Mouse (Mus musculus) embryonic facial prominence, embryonic 14.5 days (tissue): ENCODE results near the gene Hlf. TPM values are rescaled to one million over a fixed set of nuclear protein-coding genes. Genes with fewer than 3 reads are reported as not detected.

Experiments
- ATAC-seq: fragments of 200-750 bp; cut with Nextera tagmentation; 2 replicates; pipeline ENCODE4 v1.8.0; 2017; ENCODE audit warnings: low read depth, moderate number of reproducible peaks, moderate TSS enrichment
- DNase-seq: peaks from one replicate; pipeline ENCODE4 v3.0.0-alpha.2; 2015; ENCODE audit warnings: low spot score
- H3K27ac ChIP-seq: fragments of 300-500 bp; sonication (generic); replicated peaks from 2 replicates; pipeline ENCODE4 v1.5.1; 2014; ENCODE audit warnings: low read depth, mild to moderate bottlenecking, low read length, moderate library complexity
- H3K27me3 ChIP-seq: fragments of 300-500 bp; sonication (generic); replicated peaks from 2 replicates; pipeline ENCODE4 v1.6.1; 2014; ENCODE audit warnings: low read length; ENCODE audit not compliant: control insufficient read depth, insufficient read depth
- H3K36me3 ChIP-seq: fragments of 300-500 bp; sonication (generic); 2 replicates; pipeline ENCODE4 v1.6.1; 2014; ENCODE audit warnings: low read length, mixed read lengths; ENCODE audit not compliant: control insufficient read depth, insufficient read depth
- H3K4me1 ChIP-seq: fragments of 300-500 bp; sonication (generic); 2 replicates; pipeline ENCODE4 v1.6.1; 2014; ENCODE audit warnings: antibody characterized with exemption, low read length; ENCODE audit not compliant: control insufficient read depth, insufficient read depth
- H3K4me2 ChIP-seq: fragments of 300-500 bp; sonication (generic); 2 replicates; pipeline ENCODE4 v1.6.1; 2014; ENCODE audit warnings: low read depth, mild to moderate bottlenecking, low read length, moderate library complexity, mixed read lengths
- H3K4me3 ChIP-seq: fragments of 300-500 bp; sonication (generic); 2 replicates; pipeline ENCODE4 v1.5.1; 2014; ENCODE audit warnings: low read depth, mild to moderate bottlenecking, low read length
- H3K9ac ChIP-seq: fragments of 300-500 bp; sonication (generic); 2 replicates; pipeline ENCODE4 v1.6.1; 2014; ENCODE audit warnings: low read depth, mild to moderate bottlenecking, low read length, moderate library complexity, mixed read lengths
- H3K9me3 ChIP-seq: fragments of 300-500 bp; sonication (generic); 2 replicates; pipeline ENCODE4 v1.6.1; 2016; ENCODE audit warnings: low read length; ENCODE audit not compliant: control insufficient read depth
- WGBS: fragments of 180-500 bp; shearing (Covaris S2); extraction: QIAGEN DNeasy Blood & Tissue Kit; methylation state at CpG from one replicate; pipeline ENCODE4 v1.1.7; 2014; 5-methylcytosine and 5-hydroxymethylcytosine counted together
- polyA plus RNA-seq: library from polyadenylated mRNA; unstranded; fragments of >200 nt; fragmentation: Nextera tagmentation; extraction: Ambion mirVana; gene quantifications from 2 replicates; pipeline ENCODE4 v1.2.1, GENCODE M21; 2014

Hlf gene
- polyA plus RNA-seq, 1 experiment from 2014 or later = 5.1 TPM

DNA sequence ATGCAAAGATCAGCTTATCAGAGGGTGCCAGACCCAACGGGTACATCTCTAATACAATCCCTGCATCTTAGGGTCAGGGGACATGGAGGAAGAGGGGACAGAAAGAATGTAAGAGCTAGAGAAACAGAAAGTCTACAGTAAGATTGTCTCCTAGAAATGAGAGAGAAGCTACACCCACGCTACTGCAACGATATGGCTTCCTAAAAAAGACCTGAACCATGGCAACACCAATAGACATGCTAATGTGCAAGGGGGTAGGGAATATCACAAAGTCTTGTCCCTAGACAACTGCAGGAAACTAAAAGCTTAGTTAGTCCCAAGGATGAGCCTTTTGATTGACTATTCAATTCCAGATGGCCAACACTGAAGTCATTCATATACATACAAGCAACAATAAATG, 76.1 kb downstream of the Hlf start:
- no peak overlapping the region for H3K4me2 ChIP-seq
- ATAC-seq (no peak), DNase-seq (no peak)
- no peaks in the 10 kb centered on the region for H3K9me3 ChIP-seq
- H3K4me3 ChIP-seq = no peak overlapping the region
- H3K4me1 ChIP-seq = no peaks in the 10 kb centered on the region
- no peak overlapping the region for H3K27ac ChIP-seq
- H3K36me3 ChIP-seq = no peaks in the 10 kb centered on the region
- 82% methylated on average over 3 of the region's 3 CpGs for WGBS
- H3K9ac ChIP-seq = no peak overlapping the region
- H3K27me3 ChIP-seq = no peaks in the 10 kb centered on the region

DNA sequence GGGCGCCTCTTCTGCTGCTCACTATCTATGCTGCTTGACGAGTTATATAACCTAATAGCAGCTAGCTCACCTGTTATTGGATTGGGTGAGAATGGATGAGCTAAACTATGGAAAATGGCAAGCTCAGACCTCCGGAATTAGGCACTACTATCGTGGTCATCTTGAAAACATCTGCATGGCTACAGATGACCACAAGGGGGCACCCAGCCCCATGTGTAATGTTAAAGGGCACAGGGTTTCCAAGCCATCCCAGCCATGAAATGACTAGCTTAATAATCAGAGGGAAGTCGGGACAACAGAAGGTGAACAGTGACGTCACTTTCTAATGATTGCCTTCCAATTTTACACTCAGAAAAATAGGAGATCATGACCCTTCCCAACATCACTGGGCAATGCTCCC, 83.7 kb downstream of the Hlf start:
- DNase-seq (peak; percentile 61), ATAC-seq (no peak)
- 62% methylated on average over 6 of the region's 6 CpGs for WGBS
- Histone ChIP-seq H3K27ac (no peak overlapping the region), H3K4me2 (no peak overlapping the region), H3K4me3 (no peak overlapping the region), H3K9me3 (no peaks in the 10 kb centered on the region), H3K9ac (no peak overlapping the region), H3K27me3 (no peaks in the 10 kb centered on the region), H3K36me3 (no peaks in the 10 kb centered on the region), H3K4me1 (no peaks in the 10 kb centered on the region)

DNA sequence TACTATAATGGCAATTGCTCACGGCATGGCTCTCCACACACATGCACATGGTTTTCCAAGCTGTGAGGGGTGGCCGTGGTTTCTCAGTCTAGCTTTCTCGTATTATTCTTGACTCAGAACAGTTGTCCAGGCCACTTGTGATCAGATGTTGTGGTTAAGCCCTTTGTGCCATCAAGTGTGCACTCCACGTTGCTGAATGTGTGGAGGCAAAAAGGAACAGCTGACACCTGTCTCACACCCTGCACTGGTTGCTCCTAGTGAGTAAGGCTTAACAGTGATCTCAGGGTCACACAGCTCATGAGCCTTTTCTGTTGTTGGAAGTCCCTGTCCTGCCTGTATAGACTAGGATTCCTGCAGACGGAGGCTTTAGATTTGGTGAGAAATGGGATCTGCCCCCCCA, 84.6 kb downstream of the Hlf start:
- Histone ChIP-seq H3K27me3 (no peaks in the 10 kb centered on the region), H3K36me3 (no peaks in the 10 kb centered on the region), H3K4me1 (no peaks in the 10 kb centered on the region), H3K4me2 (no peak overlapping the region), H3K9me3 (no peaks in the 10 kb centered on the region), H3K4me3 (no peak overlapping the region), H3K27ac (no peak overlapping the region), H3K9ac (no peak overlapping the region)
- DNase-seq = no peak
- WGBS = 78% methylated on average over 5 of the region's 5 CpGs
- ATAC-seq = peak; percentile 26; the same call in 1 of the 2 replicates

- Histone ChIP-seq H3K27me3 (no peaks in the 10 kb centered on the region), H3K36me3 (no peaks in the 10 kb centered on the region), H3K4me1 (no peaks in the 10 kb centered on the region), H3K4me2 (no peak overlapping the region), H3K9ac (no peak overlapping the region), H3K27ac (no peak overlapping the region), H3K4me3 (no peak overlapping the region), H3K9me3 (no peaks in the 10 kb centered on the region)
- 88% methylated on average over 2 of the region's 2 CpGs for WGBS
- DNase-seq (no peak), ATAC-seq (no peak)
Observed at GRCm38 (mm10) chr11:90294622-90295021, 96.1 kb downstream of the Hlf start.

DNA sequence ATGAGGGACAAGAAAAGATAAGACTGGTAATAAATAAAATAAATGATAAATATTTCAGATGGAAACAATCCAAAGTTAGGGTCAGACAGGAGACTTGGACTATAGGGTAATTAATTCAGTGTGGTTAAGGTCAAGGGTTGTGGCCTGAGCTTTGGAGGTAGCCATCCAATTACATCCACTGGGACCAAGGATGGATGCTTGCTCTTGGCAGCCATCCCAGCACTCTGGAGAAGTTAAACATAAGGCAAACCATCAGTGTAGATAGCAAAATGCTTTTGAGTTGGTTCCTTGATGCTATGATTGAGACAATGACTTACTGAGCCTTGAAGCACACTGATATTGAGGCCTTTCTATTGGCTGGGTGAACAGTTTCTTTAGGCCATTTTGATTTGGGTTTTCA, 97.9 kb downstream of the Hlf start:
- Histone ChIP-seq H3K4me1 (no peaks in the 10 kb centered on the region), H3K27me3 (no peaks in the 10 kb centered on the region), H3K4me3 (no peak overlapping the region), H3K4me2 (no peak overlapping the region), H3K27ac (no peak overlapping the region), H3K9me3 (no peaks in the 10 kb centered on the region), H3K36me3 (no peaks in the 10 kb centered on the region), H3K9ac (no peak overlapping the region)
- no peak for ATAC-seq
- DNase-seq = no peak

- Histone ChIP-seq H3K4me1 (no peaks in the 10 kb centered on the region), H3K27me3 (no peaks in the 10 kb centered on the region), H3K4me2 (no peak overlapping the region), H3K27ac (no peak overlapping the region), H3K4me3 (no peak overlapping the region), H3K36me3 (no peaks in the 10 kb centered on the region), H3K9me3 (no peaks in the 10 kb centered on the region), H3K9ac (no peak overlapping the region)
- WGBS = 29% methylated on average over 4 of the region's 4 CpGs
- ATAC-seq (no peak; the same call in 1 of the 2 replicates), DNase-seq (peak; percentile 75)
Observed at GRCm38 (mm10) chr11:90291156-90291555, 99.5 kb downstream of the Hlf start.

DNA sequence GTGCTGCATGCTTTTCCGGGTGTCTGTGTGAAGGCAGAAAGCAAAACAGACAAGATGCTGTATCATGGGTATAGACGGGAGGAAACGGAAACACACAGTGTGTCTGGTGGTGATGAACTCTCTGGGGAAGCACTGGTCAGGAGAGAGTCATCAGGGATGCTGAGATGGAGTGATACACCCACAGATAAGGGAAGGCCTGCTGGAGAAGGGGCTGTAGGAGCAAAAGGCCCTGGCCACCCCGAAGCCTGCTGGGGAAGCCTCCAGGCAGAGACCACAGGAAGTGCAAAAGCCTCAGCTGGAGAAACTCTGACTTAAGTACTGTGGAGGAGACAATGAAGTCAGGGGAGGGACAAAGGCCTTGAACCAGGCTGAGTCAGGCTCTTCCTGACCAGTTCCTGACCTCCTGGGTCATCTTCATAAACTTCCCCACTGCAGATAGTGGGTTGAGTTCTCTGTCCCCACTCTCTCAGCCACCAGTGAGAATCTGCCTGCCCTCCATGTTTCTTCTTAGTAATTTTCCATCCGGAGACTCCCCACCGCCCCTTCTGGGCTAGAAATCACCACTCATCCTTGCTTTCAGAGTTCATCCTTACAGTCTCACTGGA, 104.0 kb downstream of the Hlf start:
- Histone ChIP-seq H3K4me3 (no peak overlapping the region), H3K27ac (no peak overlapping the region), H3K4me2 (no peak overlapping the region), H3K36me3 (no peaks in the 10 kb centered on the region), H3K9ac (no peak overlapping the region), H3K27me3 (no peaks in the 10 kb centered on the region), H3K4me1 (no peaks in the 10 kb centered on the region), H3K9me3 (no peaks in the 10 kb centered on the region)
- DNase-seq (no peak), ATAC-seq (no peak)
- 80% methylated on average over 6 of the region's 6 CpGs for WGBS

Other genes starting within 250 kb of the Hlf start
- 9.8 and 11.5 TPM in 2 replicates for gene Gm45716, start 203.2 kb downstream of the Hlf start, polyA plus RNA-seq
- 26.5 and 27.1 TPM in 2 replicates for gene Mmd, start 141.4 kb downstream of the Hlf start, polyA plus RNA-seq
- 17.9 and 21.6 TPM in 2 replicates for gene Stxbp4, start 247.2 kb upstream of the Hlf start, polyA plus RNA-seq
- gene Cox11, start 247.3 kb upstream of the Hlf start, polyA plus RNA-seq = 22.8 and 23.3 TPM in 2 replicates